Mouse (Mus musculus): Measurements from ENCODE around the gene Pde7b. TPM values are rescaled to one million over a fixed set of nuclear protein-coding genes. Genes with fewer than 3 reads are reported as not detected.
A peak's percentile ranks its signal among the peaks of the same experiment; 100 is the strongest.

Pde7b gene
- polyA plus RNA-seq, 1 experiment from 2014 or later = 6.7 TPM

GRCm38 (mm10) chr10:20382807-20383419, 342.0 kb downstream of the Pde7b start:
- Histone ChIP-seq H3K4me3 (no peak overlapping the region), H3K36me3 (no peaks in the 10 kb centered on the region), H3K4me2 (no peak overlapping the region), H3K9me3 (replicated peaks) (no peaks in the 10 kb centered on the region), H3K9ac (no peak overlapping the region), H3K4me1 (replicated peaks) (peaks cover 5% of the 10 kb centered on the region; the same call in 1 of the 2 replicates), H3K27me3 (no peaks in the 10 kb centered on the region), H3K27ac (no peak overlapping the region)
- ATAC-seq (replicated peaks; ENCODE audit: insufficient number of reproducible peaks, insufficient read depth, low FRiP score, low read depth) = no peak
- WGBS = 59% methylated on average over 6 of the region's 6 CpGs

- Histone ChIP-seq H3K4me3 (no peak overlapping the region), H3K27me3 (no peaks in the 10 kb centered on the region), H3K27ac (no peak overlapping the region), H3K9me3 (replicated peaks) (no peaks in the 10 kb centered on the region), H3K9ac (no peak overlapping the region), H3K36me3 (no peaks in the 10 kb centered on the region), H3K4me1 (replicated peaks) (peaks cover 5% of the 10 kb centered on the region; the same call in 1 of the 2 replicates), H3K4me2 (no peak overlapping the region)
- 77% methylated on average over 3 of the region's 3 CpGs for WGBS
- ATAC-seq (replicated peaks; ENCODE audit: insufficient number of reproducible peaks, insufficient read depth, low FRiP score, low read depth) = no peak
These were observed 343.5 kb downstream of the Pde7b start for GRCm38 (mm10) chr10:20381352-20381751.

GRCm38 (mm10) chr10:20380798-20381197, 344.1 kb downstream of the Pde7b start:
- Histone ChIP-seq H3K4me2 (no peak overlapping the region), H3K27ac (no peak overlapping the region), H3K9ac (no peak overlapping the region), H3K4me1 (replicated peaks) (peaks cover 5% of the 10 kb centered on the region; the same call in 1 of the 2 replicates), H3K4me3 (no peak overlapping the region), H3K9me3 (replicated peaks) (no peaks in the 10 kb centered on the region), H3K36me3 (no peaks in the 10 kb centered on the region), H3K27me3 (no peaks in the 10 kb centered on the region)
- WGBS = 80% methylated on average over 3 of the region's 3 CpGs
- no peak for ATAC-seq (replicated peaks; ENCODE audit: insufficient number of reproducible peaks, insufficient read depth, low FRiP score, low read depth)

- Histone ChIP-seq H3K36me3 (no peaks in the 10 kb centered on the region), H3K27me3 (no peaks in the 10 kb centered on the region), H3K9ac (no peak overlapping the region), H3K4me1 (replicated peaks) (peaks cover 5% of the 10 kb centered on the region; the same call in 1 of the 2 replicates), H3K4me3 (no peak overlapping the region), H3K27ac (no peak overlapping the region), H3K4me2 (no peak overlapping the region), H3K9me3 (replicated peaks) (no peaks in the 10 kb centered on the region)
- WGBS = 75% methylated on average over 9 of the region's 9 CpGs
- ATAC-seq (replicated peaks; ENCODE audit: insufficient number of reproducible peaks, insufficient read depth, low FRiP score, low read depth) = no peak
These were observed 345.7 kb downstream of the Pde7b start for GRCm38 (mm10) chr10:20379071-20379735.

- WGBS = 85% methylated on average over 9 of the region's 9 CpGs
- no peaks in the 10 kb centered on the region for H3K9me3 ChIP-seq (replicated peaks)
- no peak for ATAC-seq (replicated peaks; ENCODE audit: insufficient number of reproducible peaks, insufficient read depth, low FRiP score, low read depth)
- H3K36me3 ChIP-seq = no peaks in the 10 kb centered on the region
- no peak overlapping the region for H3K9ac ChIP-seq
- H3K4me1 ChIP-seq (replicated peaks) = no peaks in the 10 kb centered on the region
- no peak overlapping the region for H3K4me3 ChIP-seq
- H3K27me3 ChIP-seq = no peaks in the 10 kb centered on the region
- H3K27ac ChIP-seq = no peak overlapping the region
- H3K4me2 ChIP-seq = no peak overlapping the region
These were observed 347.3 kb downstream of the Pde7b start for GRCm38 (mm10) chr10:20377621-20378020.

GRCm38 (mm10) chr10:20372046-20372445, 352.8 kb downstream of the Pde7b start:
- H3K4me3 ChIP-seq = no peak overlapping the region
- WGBS = 93% methylated on average over 5 of the region's 5 CpGs

GRCm38 (mm10) chr10:20362450-20363118, 362.3 kb downstream of the Pde7b start:
- Histone ChIP-seq H3K27me3 (no peaks in the 10 kb centered on the region), H3K4me3 (no peak overlapping the region), H3K4me2 (no peak overlapping the region), H3K27ac (no peak overlapping the region), H3K9ac (no peak overlapping the region), H3K4me1 (replicated peaks) (no peaks in the 10 kb centered on the region), H3K36me3 (peaks cover 8% of the 10 kb centered on the region), H3K9me3 (replicated peaks) (no peaks in the 10 kb centered on the region)
- ATAC-seq (replicated peaks; ENCODE audit: insufficient number of reproducible peaks, insufficient read depth, low FRiP score, low read depth) = no peak
- 70% methylated on average over 4 of the region's 4 CpGs for WGBS

More at GRCm38 (mm10) chr10:20372046-20372445, 352.8 kb downstream of the Pde7b start:
- no peaks in the 10 kb centered on the region; the same call in 1 of the 2 replicates for H3K9me3 ChIP-seq (replicated peaks)
- no peaks in the 10 kb centered on the region for H3K36me3 ChIP-seq
- H3K27ac ChIP-seq = no peak overlapping the region
- no peaks in the 10 kb centered on the region for H3K4me1 ChIP-seq (replicated peaks)
- no peak overlapping the region for H3K4me2 ChIP-seq
- H3K9ac ChIP-seq = no peak overlapping the region
- ATAC-seq (replicated peaks; ENCODE audit: insufficient number of reproducible peaks, insufficient read depth, low FRiP score, low read depth) = no peak
- no peaks in the 10 kb centered on the region for H3K27me3 ChIP-seq

GRCm38 (mm10) chr10:20361542-20362449, 363.1 kb downstream of the Pde7b start:
- H3K9me3 ChIP-seq (replicated peaks) = no peaks in the 10 kb centered on the region
- peaks cover 11% of the 10 kb centered on the region for H3K36me3 ChIP-seq
- no peaks in the 10 kb centered on the region for H3K27me3 ChIP-seq
- 58% methylated on average over 10 of the region's 10 CpGs for WGBS
- H3K4me3 ChIP-seq = no peak overlapping the region
- no peak overlapping the region for H3K9ac ChIP-seq
- ATAC-seq (replicated peaks; ENCODE audit: insufficient number of reproducible peaks, insufficient read depth, low FRiP score, low read depth) = no peak
- H3K4me2 ChIP-seq = no peak overlapping the region
- H3K4me1 ChIP-seq (replicated peaks) = no peaks in the 10 kb centered on the region
- no peak overlapping the region for H3K27ac ChIP-seq

- Histone ChIP-seq H3K4me1 (replicated peaks) (peaks cover 9% of the 10 kb centered on the region; the same call in 1 of the 2 replicates), H3K4me3 (no peak overlapping the region), H3K4me2 (peak overlapping the region; percentile 70; the same call in 1 of the 2 replicates), H3K9ac (no peak overlapping the region), H3K27ac (no peak overlapping the region), H3K9me3 (replicated peaks) (no peaks in the 10 kb centered on the region), H3K36me3 (peaks cover 21% of the 10 kb centered on the region), H3K27me3 (no peaks in the 10 kb centered on the region)
- 76% methylated on average over 2 of the region's 2 CpGs for WGBS
- ATAC-seq (replicated peaks; ENCODE audit: insufficient number of reproducible peaks, insufficient read depth, low FRiP score, low read depth) = no peak
These were observed 376.0 kb downstream of the Pde7b start for GRCm38 (mm10) chr10:20348894-20349293.

Measured in heart, embryonic 15.5 days (tissue).